Mouse (Mus musculus) heart, adult 2 months (tissue): ENCODE results near the gene Cdc42ep2.
A peak's percentile ranks its signal among the peaks of the same experiment; 100 is the strongest.

Experiments
- CTCF ChIP-seq: fragments of 200-600 bp; IDR thresholded peaks from 2 replicates; pipeline ENCODE4 v1.8.1; 2022; ENCODE audit warnings: antibody characterized with exemption, mild to moderate bottlenecking, moderate library complexity
- EP300 ChIP-seq: fragments of 200-500 bp; IDR thresholded peaks from 2 replicates; pipeline ENCODE4 v1.6.1; 2011; ENCODE audit warnings: low read depth, low read length, control low read depth; ENCODE audit not compliant: insufficient read depth
- POLR2A ChIP-seq: fragments of 200-500 bp; IDR thresholded peaks from 2 replicates; pipeline ENCODE4 v1.6.1; 2011; ENCODE audit warnings: mild to moderate bottlenecking, low read depth, low read length, control low read depth; ENCODE audit not compliant: insufficient read depth

GRCm38 (mm10) chr19:5874969-5875480 lies 49.6 kb downstream of the Cdc42ep2 start, which contains the start of gene Frmd8:
- peak; percentile 79 for TF ChIP-seq POLR2A
- no peak for TF ChIP-seq CTCF
- no peak for TF ChIP-seq EP300
